Comparison of ENCODE assay signal across 17 mouse cellular contexts in the genomic region with DNA sequence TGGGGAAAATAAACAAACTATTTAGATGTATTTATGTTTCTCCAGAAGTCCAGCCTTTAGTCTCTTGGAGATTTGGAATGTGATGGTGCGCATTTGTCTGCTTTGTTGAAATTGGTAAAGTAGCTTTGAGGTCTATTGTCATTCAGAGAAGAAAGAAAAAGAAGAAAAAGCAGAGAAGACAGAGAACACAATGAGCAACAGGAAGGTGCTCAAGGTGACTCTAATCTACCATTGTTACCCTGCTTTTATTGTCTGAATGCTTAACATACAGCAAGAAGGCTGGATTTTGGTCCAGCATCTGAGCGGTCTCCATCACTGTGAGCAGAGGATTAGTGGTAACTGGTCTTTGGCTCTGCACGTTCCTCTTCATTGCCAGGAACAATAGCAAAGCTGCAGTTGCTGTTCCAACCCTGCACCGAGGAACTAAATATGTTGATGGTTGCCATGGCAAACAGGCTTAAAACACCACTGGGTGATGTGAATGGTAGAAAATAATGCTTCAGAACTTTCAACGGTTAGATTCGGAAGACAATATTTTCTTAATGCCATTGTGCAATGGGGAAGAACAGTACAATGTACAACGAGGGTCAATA.
DNase-seq lines count a peak whose midpoint lies in the region; ATAC-seq lines count a peak whose summit lies in the region.
"Had no signal": no experiment of that assay in that cellular context is flagged by ENCODE, and none has a peak within 500 bp of the region (broad histone marks: within the 10 kb centered on the region; RNA-seq: fewer than 3 reads in every experiment).

No protein-coding gene starts in this region.

- no peaks in the 10 kb centered on the region for H3K4me1 ChIP-seq in embryonic facial prominence, embryonic 14.5 days (ENCODE audit: control insufficient read depth, insufficient read depth, low read length)
- H3K4me1 ChIP-seq in embryonic facial prominence, embryonic 10.5 days, result peaks cover 15% of the 10 kb centered on the region; the same call in 1 of the 2 replicates
- peaks cover 5% of the 10 kb centered on the region for H3K4me1 ChIP-seq in midbrain, embryonic 11.5 days (ENCODE audit: control insufficient read depth, insufficient read depth, low read length)
- H3K4me1 ChIP-seq: intestine, embryonic 15.5 days; limb, embryonic 15.5 days had no signal

- peak; percentile 19 for DNase-seq in embryonic facial prominence, embryonic 14.5 days (ENCODE audit: low spot score)
- DNase-seq in embryonic facial prominence, embryonic 10.5 days (ENCODE audit: low spot score), result no peak
- peak; percentile 20 to 66 for DNase-seq in layer of hippocampus, adult 18-20 months (ENCODE audit: low spot score in 2 of 2)
- no peak for DNase-seq in layer of hippocampus, postnatal 25 days (ENCODE audit: extremely low spot score in 1 of 2, low spot score in 1 of 2)
- peak; percentile 68 for DNase-seq in ES-CJ7 (ENCODE audit: low read depth, low spot score)
- DNase-seq in midbrain, embryonic 11.5 days (ENCODE audit: low spot score, missing footprints), result peak; percentile 81
- DNase-seq in gastrocnemius, postnatal 36 days, result no peak
- DNase-seq in lung, postnatal 14 days, result no peak
- DNase-seq: adrenal gland, postnatal 14 days; cerebellum, adult 9-10 months; heart, adult 11 months; liver, postnatal 0 days; spleen, adult 18-20 months had no signal

- intact Hi-C loops in gastrocnemius, postnatal 36 days (cut with DNase I), result no loop called here

- no peak for ATAC-seq in embryonic facial prominence, embryonic 14.5 days (ENCODE audit: low read depth)
- ATAC-seq in midbrain, embryonic 11.5 days (ENCODE audit: low FRiP score), result no peak
- ATAC-seq: intestine, embryonic 15.5 days; liver, postnatal 0 days had no signal

- H3K27me3 ChIP-seq in embryonic facial prominence, embryonic 14.5 days (replicated peaks; ENCODE audit: control insufficient read depth, insufficient read depth, low read length), result no peaks in the 10 kb centered on the region
- H3K27me3 ChIP-seq in embryonic facial prominence, embryonic 10.5 days (replicated peaks; ENCODE audit: low read depth, poor library complexity, severe bottlenecking), result no peaks in the 10 kb centered on the region
- H3K27me3 ChIP-seq in midbrain, embryonic 11.5 days (ENCODE audit: control insufficient read depth, insufficient read depth, low read length), result no peaks in the 10 kb centered on the region
- H3K27me3 ChIP-seq: forebrain, embryonic 12.5 days; intestine, embryonic 15.5 days; limb, embryonic 15.5 days had no signal

- H3K27ac ChIP-seq in embryonic facial prominence, embryonic 14.5 days (replicated peaks; ENCODE audit: low read depth, low read length), result no peak overlapping the region
- H3K27ac ChIP-seq in embryonic facial prominence, embryonic 10.5 days (replicated peaks), result no peak overlapping the region
- no peak overlapping the region for H3K27ac ChIP-seq in midbrain, embryonic 11.5 days (ENCODE audit: low read depth, low read length)
- H3K27ac ChIP-seq: forebrain, embryonic 12.5 days; hindbrain, embryonic 10.5 days; intestine, embryonic 15.5 days; limb, embryonic 15.5 days had no signal

- no peak overlapping the region for H3K4me3 ChIP-seq in embryonic facial prominence, embryonic 14.5 days (ENCODE audit: low read depth, low read length)
- no peak overlapping the region for H3K4me3 ChIP-seq in embryonic facial prominence, embryonic 10.5 days
- H3K4me3 ChIP-seq in midbrain, embryonic 11.5 days (ENCODE audit: low read depth, low read length), result no peak overlapping the region
- H3K4me3 ChIP-seq: forebrain, embryonic 12.5 days; hindbrain, embryonic 10.5 days; intestine, embryonic 15.5 days; limb, embryonic 15.5 days had no signal

- no peaks in the 10 kb centered on the region for H3K36me3 ChIP-seq in embryonic facial prominence, embryonic 14.5 days (ENCODE audit: control insufficient read depth, insufficient read depth, low read length)
- no peaks in the 10 kb centered on the region for H3K36me3 ChIP-seq in embryonic facial prominence, embryonic 10.5 days (replicated peaks)
- no peaks in the 10 kb centered on the region for H3K36me3 ChIP-seq in midbrain, embryonic 11.5 days (ENCODE audit: control insufficient read depth, insufficient read depth, low read length)
- H3K36me3 ChIP-seq: forebrain, embryonic 12.5 days; hindbrain, embryonic 10.5 days; intestine, embryonic 15.5 days; limb, embryonic 15.5 days had no signal

- no peak overlapping the region for H3K4me2 ChIP-seq in embryonic facial prominence, embryonic 14.5 days (ENCODE audit: low read depth, low read length)
- no peak overlapping the region for H3K4me2 ChIP-seq in midbrain, embryonic 11.5 days
- H3K4me2 ChIP-seq: forebrain, embryonic 12.5 days; intestine, embryonic 15.5 days; limb, embryonic 15.5 days had no signal

- no peak overlapping the region for H3K9ac ChIP-seq in embryonic facial prominence, embryonic 14.5 days (ENCODE audit: low read depth, low read length)
- H3K9ac ChIP-seq in midbrain, embryonic 11.5 days (ENCODE audit: low read length), result no peak overlapping the region
- H3K9ac ChIP-seq: forebrain, embryonic 12.5 days; intestine, embryonic 15.5 days; limb, embryonic 15.5 days; liver, postnatal 0 days had no signal

- no peaks in the 10 kb centered on the region for H3K9me3 ChIP-seq in embryonic facial prominence, embryonic 14.5 days (ENCODE audit: control insufficient read depth, low read length)
- H3K9me3 ChIP-seq in embryonic facial prominence, embryonic 10.5 days, result no peaks in the 10 kb centered on the region
- H3K9me3 ChIP-seq in midbrain, embryonic 11.5 days (ENCODE audit: control insufficient read depth, low read length), result no peaks in the 10 kb centered on the region
- H3K9me3 ChIP-seq: forebrain, embryonic 12.5 days; hindbrain, embryonic 10.5 days; intestine, embryonic 15.5 days; limb, embryonic 15.5 days had no signal

- WGBS in embryonic facial prominence, embryonic 14.5 days, result 77% methylated on average over 7 of the region's 7 CpGs
- WGBS in embryonic facial prominence, embryonic 10.5 days, result 75% methylated on average over 7 of the region's 7 CpGs
- 23% methylated on average over 7 of the region's 7 CpGs for WGBS in midbrain, embryonic 11.5 days

Comparison
In these comparisons a context has a peak if more than half of its experiments do, and no peak if none do; other contexts are left out.
1. DNase-seq: peak in embryonic facial prominence, embryonic 14.5 days (single experiment), layer of hippocampus, adult 18-20 months (2 of 2), ES-CJ7 (single experiment) and midbrain, embryonic 11.5 days (single experiment); none in embryonic facial prominence, embryonic 10.5 days (single experiment), layer of hippocampus, postnatal 25 days (0 of 2), gastrocnemius, postnatal 36 days (0 of 2) and lung, postnatal 14 days (single experiment).